Mouse (Mus musculus): ENCODE data around the gene Col23a1. TPM values are rescaled to one million over a fixed set of nuclear protein-coding genes. Genes with fewer than 3 reads are reported as not detected.

The Col23a1 gene
- polyA plus RNA-seq, 1 experiment from 2014 or later, result 24.9 TPM

DNA sequence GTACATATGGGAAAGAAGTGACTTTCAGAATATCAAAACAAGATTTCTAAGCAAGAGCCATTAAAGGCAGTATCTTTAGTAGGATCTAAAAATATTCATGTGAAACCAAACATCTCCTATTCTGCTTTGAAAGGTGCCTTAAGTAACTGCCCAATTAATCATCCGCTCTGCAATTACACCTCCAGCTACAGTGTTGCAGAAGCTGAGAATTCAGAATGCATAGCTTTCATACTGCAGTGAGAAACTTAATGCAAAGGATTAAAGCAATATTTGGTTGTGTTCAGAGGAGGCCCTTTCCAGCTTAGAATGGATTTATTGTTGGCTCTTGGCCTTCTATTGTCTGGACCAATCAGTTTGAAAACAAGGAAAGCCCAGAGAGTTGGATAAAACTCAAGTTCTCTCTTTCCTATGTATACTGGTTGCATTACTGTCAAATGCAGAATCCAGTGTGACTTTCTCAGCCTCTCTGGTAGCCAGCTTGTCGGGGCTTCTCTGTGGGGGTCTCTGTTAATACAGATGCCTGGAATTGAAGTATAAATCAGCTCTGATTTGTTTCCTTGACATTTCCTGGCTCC lies 4.3 kb downstream of the Col23a1 start:
- H3K27ac ChIP-seq, result no peak overlapping the region
- WGBS, result 59% methylated on average over 2 of the region's 2 CpGs
- no peak overlapping the region for H3K4me2 ChIP-seq
- peaks cover 23% of the 10 kb centered on the region for H3K4me1 ChIP-seq
- H3K9me3 ChIP-seq, result no peaks in the 10 kb centered on the region
- ATAC-seq (ENCODE audit: borderline replicate concordance, extremely low read depth, low FRiP score, low TSS enrichment), result no peak
- H3K27me3 ChIP-seq, result peaks cover 14% of the 10 kb centered on the region; the same call in 1 of the 2 replicates
- H3K4me3 ChIP-seq, result no peak overlapping the region
- no peak overlapping the region for H3K9ac ChIP-seq
- H3K36me3 ChIP-seq, result no peaks in the 10 kb centered on the region

DNA sequence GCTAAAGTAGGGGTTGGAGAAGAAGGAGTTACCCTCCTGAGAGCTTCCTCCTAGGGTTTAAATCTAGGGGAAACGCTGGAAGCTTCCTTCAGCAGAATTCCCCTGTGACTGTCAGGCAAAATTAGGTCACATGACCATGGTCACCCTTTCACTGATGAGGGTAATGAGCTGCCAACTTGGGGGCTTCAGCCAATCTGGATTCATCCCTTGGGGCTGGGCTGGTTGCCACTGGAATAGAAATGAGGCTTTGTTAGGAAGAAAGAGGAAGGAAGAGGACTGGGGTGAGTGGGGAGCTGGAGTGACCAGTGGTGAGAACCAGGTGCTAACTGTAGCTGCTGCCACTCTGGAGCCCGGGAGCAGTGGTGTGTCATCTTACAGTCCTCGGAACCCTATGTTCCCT lies 6.0 kb downstream of the Col23a1 start:
- no peak overlapping the region for H3K4me3 ChIP-seq
- H3K4me1 ChIP-seq, result peaks cover 13% of the 10 kb centered on the region
- no peak overlapping the region for H3K4me2 ChIP-seq
- WGBS, result 75% methylated on average over 3 of the region's 3 CpGs
- H3K9ac ChIP-seq, result no peak overlapping the region
- H3K9me3 ChIP-seq, result no peaks in the 10 kb centered on the region
- no peaks in the 10 kb centered on the region for H3K36me3 ChIP-seq
- H3K27me3 ChIP-seq, result peaks cover 9% of the 10 kb centered on the region; the same call in 1 of the 2 replicates
- no peak for ATAC-seq (ENCODE audit: borderline replicate concordance, extremely low read depth, low FRiP score, low TSS enrichment)
- H3K27ac ChIP-seq, result no peak overlapping the region

DNA sequence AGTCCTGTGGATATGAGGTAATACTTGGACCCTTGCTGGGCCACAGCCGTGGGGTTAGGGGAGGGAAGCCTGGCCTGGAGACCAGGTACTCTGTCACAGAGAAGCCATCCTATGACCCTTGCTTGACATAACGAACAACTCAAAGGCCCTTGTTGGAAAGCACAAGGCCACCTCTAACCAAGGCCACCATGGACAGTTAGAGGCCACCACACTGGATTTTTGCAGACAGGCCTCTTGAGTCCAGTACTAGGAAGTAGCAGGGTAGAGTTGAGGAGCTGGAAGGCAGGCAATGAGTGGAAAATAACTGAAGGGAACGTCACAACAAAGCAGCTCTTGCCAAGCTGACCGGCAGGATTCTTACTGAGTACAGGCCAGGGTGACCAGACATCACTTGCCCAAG lies 9.0 kb downstream of the Col23a1 start:
- Histone ChIP-seq H3K4me3 (no peak overlapping the region), H3K27ac (no peak overlapping the region), H3K4me1 (peaks cover 6% of the 10 kb centered on the region; the same call in 1 of the 2 replicates), H3K4me2 (no peak overlapping the region), H3K9ac (no peak overlapping the region), H3K36me3 (no peaks in the 10 kb centered on the region), H3K27me3 (no peaks in the 10 kb centered on the region), H3K9me3 (no peaks in the 10 kb centered on the region)
- ATAC-seq (ENCODE audit: borderline replicate concordance, extremely low read depth, low FRiP score, low TSS enrichment), result no peak
- 82% methylated on average over 4 of the region's 4 CpGs for WGBS

DNA sequence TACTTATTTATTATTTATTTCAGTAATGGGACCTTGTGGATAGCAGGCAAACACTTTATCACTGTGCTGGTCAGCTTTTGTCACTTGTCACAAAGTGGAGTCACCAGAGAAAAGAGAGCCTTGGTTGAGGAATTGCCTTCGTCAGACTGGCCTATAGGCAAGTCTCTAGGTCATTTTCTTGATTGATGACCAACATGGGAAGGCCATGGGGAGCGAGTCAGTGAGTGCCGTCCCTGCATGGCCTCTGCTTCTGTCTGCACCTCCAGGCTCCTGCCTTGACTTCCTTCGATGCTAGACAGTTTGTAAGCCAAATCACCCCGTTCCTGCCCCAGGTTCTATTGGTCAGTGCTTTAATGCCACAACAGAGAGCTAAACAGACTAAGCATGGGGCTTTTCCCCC lies 12.7 kb downstream of the Col23a1 start:
- H3K27ac ChIP-seq, result no peak overlapping the region
- no peaks in the 10 kb centered on the region for H3K27me3 ChIP-seq
- H3K9me3 ChIP-seq, result no peaks in the 10 kb centered on the region
- H3K4me2 ChIP-seq, result no peak overlapping the region
- no peak for ATAC-seq (ENCODE audit: borderline replicate concordance, extremely low read depth, low FRiP score, low TSS enrichment)
- no peaks in the 10 kb centered on the region for H3K4me1 ChIP-seq
- WGBS, result 69% methylated on average over 5 of the region's 5 CpGs
- no peaks in the 10 kb centered on the region for H3K36me3 ChIP-seq
- H3K9ac ChIP-seq, result no peak overlapping the region
- H3K4me3 ChIP-seq, result no peak overlapping the region

DNA sequence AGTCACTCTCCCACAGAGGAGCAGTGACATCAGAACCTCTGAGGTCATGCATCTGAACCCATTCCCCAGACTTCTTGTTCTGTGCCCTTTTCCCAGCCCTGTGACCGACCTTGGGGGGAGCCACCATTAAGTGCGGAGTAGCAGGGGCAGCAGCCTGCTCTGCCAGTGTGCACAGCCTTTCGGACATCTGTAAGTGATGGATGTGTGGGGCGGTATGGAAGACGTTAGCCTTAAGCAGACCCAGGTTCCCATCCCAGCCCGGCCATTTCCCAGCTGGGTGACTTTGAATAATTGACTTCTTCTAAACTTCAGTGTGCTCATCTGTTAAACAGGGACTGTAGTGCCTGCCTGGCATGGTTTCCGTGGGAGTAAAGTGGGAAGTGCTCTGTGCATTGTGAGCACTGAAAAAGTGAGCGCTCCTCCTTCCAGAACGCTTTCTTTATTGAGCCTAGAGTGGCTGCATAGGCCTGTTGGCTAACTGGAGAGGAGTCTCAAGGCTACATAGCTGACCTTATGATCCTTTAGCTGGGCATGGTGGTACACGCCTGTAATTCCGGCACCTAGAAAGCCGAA lies 14.3 kb downstream of the Col23a1 start:
- H3K4me3 ChIP-seq, result no peak overlapping the region
- no peaks in the 10 kb centered on the region for H3K36me3 ChIP-seq
- H3K27ac ChIP-seq, result no peak overlapping the region
- H3K27me3 ChIP-seq, result no peaks in the 10 kb centered on the region
- WGBS, result 60% methylated on average over 12 of the region's 12 CpGs
- H3K4me1 ChIP-seq, result peaks cover 7% of the 10 kb centered on the region
- ATAC-seq (ENCODE audit: borderline replicate concordance, extremely low read depth, low FRiP score, low TSS enrichment), result no peak
- H3K4me2 ChIP-seq, result no peak overlapping the region
- no peak overlapping the region for H3K9ac ChIP-seq
- no peaks in the 10 kb centered on the region for H3K9me3 ChIP-seq

DNA sequence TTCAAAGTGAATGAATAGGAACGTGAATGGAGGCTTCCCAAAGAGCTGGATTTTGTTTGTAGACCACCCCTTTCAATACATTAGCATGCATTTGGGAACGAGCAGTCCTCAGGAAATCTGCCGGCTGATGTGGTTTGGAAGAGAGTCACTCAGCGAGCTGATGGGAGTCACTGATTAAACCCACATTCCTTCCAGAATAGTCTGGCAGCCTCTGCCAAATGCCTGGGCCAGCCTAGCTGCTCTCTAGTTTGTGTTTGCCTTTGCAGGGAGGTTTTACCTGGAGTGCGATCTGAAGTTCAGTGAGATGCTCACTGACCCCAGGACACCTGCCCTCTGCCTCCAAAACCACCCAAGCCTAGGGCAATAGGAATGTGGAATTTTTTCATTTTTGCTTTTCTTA lies 18.6 kb downstream of the Col23a1 start:
- H3K4me2 ChIP-seq, result no peak overlapping the region
- H3K9ac ChIP-seq, result no peak overlapping the region
- H3K4me3 ChIP-seq, result no peak overlapping the region
- no peak overlapping the region for H3K27ac ChIP-seq
- H3K27me3 ChIP-seq, result no peaks in the 10 kb centered on the region
- ATAC-seq (ENCODE audit: borderline replicate concordance, extremely low read depth, low FRiP score, low TSS enrichment), result no peak
- WGBS, result 29% methylated on average over 5 of the region's 5 CpGs
- peaks cover 7% of the 10 kb centered on the region for H3K4me1 ChIP-seq
- no peaks in the 10 kb centered on the region for H3K9me3 ChIP-seq
- no peaks in the 10 kb centered on the region for H3K36me3 ChIP-seq

DNA sequence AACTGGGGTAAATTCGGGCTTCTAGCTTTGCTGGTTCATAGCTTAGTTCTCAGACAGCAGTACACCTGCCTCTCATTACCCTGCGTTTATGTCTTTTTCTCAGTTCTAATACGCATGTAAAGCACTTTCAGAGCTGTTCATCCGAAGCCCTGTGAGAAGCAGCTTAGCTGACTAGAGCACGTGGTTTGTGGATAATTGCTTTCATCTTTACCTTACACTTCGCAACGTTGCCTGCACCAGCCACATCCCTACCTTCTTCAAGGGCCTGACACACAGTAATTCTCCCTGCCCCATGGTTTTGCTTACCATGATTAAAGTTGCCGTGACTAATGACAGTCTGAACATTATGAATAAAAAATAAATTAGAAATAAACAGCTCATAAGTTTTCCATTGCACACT lies 22.1 kb downstream of the Col23a1 start:
- Histone ChIP-seq H3K36me3 (no peaks in the 10 kb centered on the region), H3K9ac (no peak overlapping the region), H3K9me3 (no peaks in the 10 kb centered on the region), H3K27ac (no peak overlapping the region), H3K4me1 (peaks cover 7% of the 10 kb centered on the region), H3K27me3 (no peaks in the 10 kb centered on the region), H3K4me3 (no peak overlapping the region), H3K4me2 (no peak overlapping the region)
- WGBS, result 80% methylated on average over 8 of the region's 8 CpGs
- ATAC-seq (ENCODE audit: borderline replicate concordance, extremely low read depth, low FRiP score, low TSS enrichment), result no peak

DNA sequence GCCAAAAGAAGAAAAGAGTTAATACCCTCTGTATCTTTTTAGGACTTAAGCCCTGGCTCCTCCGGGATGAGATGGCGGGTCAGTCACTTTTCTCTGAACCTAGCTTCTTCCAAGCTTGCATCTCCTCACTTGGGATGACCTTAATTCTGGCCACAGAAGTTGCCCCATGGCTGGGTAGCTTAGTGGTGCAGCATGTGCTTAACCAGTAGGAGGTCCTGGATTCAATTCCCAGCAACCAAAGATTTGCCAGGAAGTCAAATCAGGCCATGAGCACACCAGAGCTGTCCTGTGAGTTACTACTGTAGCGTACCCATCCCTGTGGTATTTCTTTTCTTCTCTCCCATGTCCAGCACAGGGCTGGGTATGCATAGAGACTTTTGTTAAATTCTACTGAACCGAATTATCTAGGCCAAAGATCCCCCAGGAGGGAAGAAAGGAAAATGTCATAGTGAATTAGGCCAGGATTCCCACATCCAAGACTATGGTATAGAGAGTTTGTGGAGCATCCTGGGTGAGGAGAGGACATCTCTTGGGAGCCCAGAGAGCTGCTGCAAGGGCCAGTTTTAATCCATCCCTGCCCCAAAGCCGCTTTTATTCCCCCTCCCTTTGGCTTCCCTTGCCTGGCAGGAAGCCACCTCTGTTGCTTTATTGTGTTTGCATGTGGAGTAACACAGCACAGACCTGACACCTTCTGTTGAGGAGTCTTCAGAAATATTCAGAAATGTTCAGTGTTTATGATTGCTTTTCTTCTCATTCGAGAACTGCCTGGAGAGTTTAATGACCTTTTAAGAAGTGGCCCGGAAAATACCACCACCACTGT lies 26.5 kb downstream of the Col23a1 start:
- ATAC-seq (ENCODE audit: borderline replicate concordance, extremely low read depth, low FRiP score, low TSS enrichment), result no peak
- no peaks in the 10 kb centered on the region for H3K4me1 ChIP-seq
- WGBS, result 69% methylated on average over 7 of the region's 7 CpGs
- H3K27me3 ChIP-seq, result no peaks in the 10 kb centered on the region
- no peak overlapping the region for H3K9ac ChIP-seq
- no peaks in the 10 kb centered on the region for H3K36me3 ChIP-seq
- H3K27ac ChIP-seq, result no peak overlapping the region
- no peak overlapping the region for H3K4me3 ChIP-seq
- H3K4me2 ChIP-seq, result no peak overlapping the region
- H3K9me3 ChIP-seq, result no peaks in the 10 kb centered on the region

DNA sequence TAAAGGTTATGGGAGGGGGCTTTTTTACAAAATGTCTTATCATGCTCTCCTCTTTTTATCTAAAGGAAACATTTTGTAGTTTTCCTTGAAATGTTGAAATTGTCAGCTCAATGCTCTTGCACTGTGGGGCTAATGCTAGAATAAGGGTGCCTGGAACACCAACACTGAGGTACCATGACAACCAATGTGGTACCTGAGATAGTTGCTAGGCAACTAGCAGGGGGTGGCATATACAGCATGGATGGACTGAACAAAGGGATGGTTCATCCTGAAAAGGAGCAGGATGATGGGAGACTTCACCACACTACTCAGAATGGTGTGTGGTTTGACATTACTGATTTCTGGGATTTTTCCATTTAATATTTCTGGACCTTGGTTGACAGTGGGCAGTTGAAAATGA lies 30.9 kb downstream of the Col23a1 start:
- no peak for ATAC-seq (ENCODE audit: borderline replicate concordance, extremely low read depth, low FRiP score, low TSS enrichment)
- H3K4me2 ChIP-seq, result no peak overlapping the region
- no peaks in the 10 kb centered on the region for H3K9me3 ChIP-seq
- H3K27me3 ChIP-seq, result no peaks in the 10 kb centered on the region
- no peaks in the 10 kb centered on the region for H3K36me3 ChIP-seq
- H3K4me1 ChIP-seq, result no peaks in the 10 kb centered on the region
- no peak overlapping the region for H3K4me3 ChIP-seq
- H3K27ac ChIP-seq, result no peak overlapping the region
- no peak overlapping the region for H3K9ac ChIP-seq

DNA sequence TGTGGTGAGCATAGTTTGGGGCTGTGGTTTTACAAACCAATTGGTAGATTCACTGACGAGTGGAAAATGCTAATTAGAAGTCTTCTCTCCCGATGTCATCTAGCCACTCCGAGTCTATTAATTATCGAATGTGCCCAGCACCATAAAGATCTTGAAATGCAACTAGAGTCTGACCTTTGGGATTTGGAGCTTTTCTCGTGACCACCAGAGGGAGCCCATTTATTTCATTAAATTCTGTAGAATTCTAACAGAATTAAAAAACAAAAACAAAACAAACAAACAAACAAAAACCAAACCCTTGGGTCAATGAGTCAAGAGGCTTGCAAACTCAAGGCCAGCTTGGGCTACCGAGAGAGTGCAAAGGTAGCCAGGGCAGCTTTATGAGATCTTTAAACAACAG lies 37.2 kb downstream of the Col23a1 start:
- no peak overlapping the region for H3K27ac ChIP-seq
- H3K4me2 ChIP-seq, result no peak overlapping the region
- no peaks in the 10 kb centered on the region for H3K9me3 ChIP-seq
- 66% methylated on average over 6 of the region's 6 CpGs for WGBS
- no peak for ATAC-seq (ENCODE audit: borderline replicate concordance, extremely low read depth, low FRiP score, low TSS enrichment)
- H3K27me3 ChIP-seq, result no peaks in the 10 kb centered on the region
- H3K4me1 ChIP-seq, result peaks cover 20% of the 10 kb centered on the region
- H3K4me3 ChIP-seq, result no peak overlapping the region
- H3K9ac ChIP-seq, result no peak overlapping the region
- H3K36me3 ChIP-seq, result no peaks in the 10 kb centered on the region

DNA sequence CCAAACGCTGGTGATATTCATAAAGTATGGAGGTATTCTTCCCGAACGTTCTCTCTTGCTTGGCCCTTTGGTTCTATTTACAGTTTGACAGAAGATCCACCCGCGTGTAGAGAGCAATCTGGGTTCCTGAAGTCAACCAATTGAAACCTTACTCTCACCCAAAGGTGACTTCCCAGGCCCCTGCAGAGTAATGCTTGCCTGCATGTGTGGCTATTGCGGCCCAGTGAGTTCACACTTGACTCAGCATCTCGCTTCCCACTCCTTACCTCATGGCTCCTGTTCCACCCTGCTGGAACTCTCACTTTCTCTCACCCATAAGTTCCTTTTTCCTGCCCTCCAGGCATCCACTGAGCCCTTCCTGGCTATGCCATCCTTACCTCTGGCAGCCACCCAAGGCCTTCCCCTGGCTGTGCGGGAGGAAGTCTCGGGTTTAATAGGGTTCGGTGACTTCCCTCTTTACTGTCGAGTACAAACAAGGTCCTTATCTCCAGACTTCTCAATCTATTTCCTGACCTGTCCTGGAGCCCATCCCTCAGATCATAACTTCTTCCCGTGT lies 38.7 kb downstream of the Col23a1 start:
- Histone ChIP-seq H3K4me3 (no peak overlapping the region), H3K9ac (no peak overlapping the region), H3K9me3 (no peaks in the 10 kb centered on the region), H3K4me1 (peaks cover 20% of the 10 kb centered on the region), H3K27me3 (no peaks in the 10 kb centered on the region), H3K4me2 (no peak overlapping the region), H3K36me3 (no peaks in the 10 kb centered on the region), H3K27ac (no peak overlapping the region)
- WGBS, result 67% methylated on average over 12 of the region's 12 CpGs
- ATAC-seq (ENCODE audit: borderline replicate concordance, extremely low read depth, low FRiP score, low TSS enrichment), result no peak
